Comparison of ENCODE assay signal across 8 mouse cellular contexts in genomic region chr14:25523230-25524110, GRCm38 (mm10).
DNase-seq lines count a peak whose midpoint lies in the region; ATAC-seq and TF ChIP-seq lines count a peak whose summit lies in the region.

No protein-coding gene starts in this region.

- H3K4me2 ChIP-seq in intestine, embryonic 15.5 days (replicated peaks), result no peak overlapping the region
- H3K4me2 ChIP-seq in liver, embryonic 14.5 days (ENCODE audit: low read depth), result peak overlapping the region; percentile 36

- no peaks in the 10 kb centered on the region for H3K9me3 ChIP-seq in intestine, embryonic 15.5 days
- no peaks in the 10 kb centered on the region for H3K9me3 ChIP-seq in liver, embryonic 14.5 days (ENCODE audit: control insufficient read depth, low read length)

- no peaks in the 10 kb centered on the region for H3K36me3 ChIP-seq in intestine, embryonic 15.5 days
- H3K36me3 ChIP-seq in liver, embryonic 14.5 days (replicated peaks; ENCODE audit: control insufficient read depth, insufficient read depth, low read depth), result no peaks in the 10 kb centered on the region

- no peaks in the 10 kb centered on the region for H3K27me3 ChIP-seq in intestine, embryonic 15.5 days (replicated peaks)
- no peaks in the 10 kb centered on the region for H3K27me3 ChIP-seq in liver, embryonic 14.5 days (ENCODE audit: control insufficient read depth, insufficient read depth, low read length)

- WGBS in intestine, embryonic 15.5 days, result 36% methylated on average over 11 of the region's 11 CpGs
- WGBS in liver, embryonic 14.5 days (ENCODE audit: insufficient replicate concordance), result 31% methylated on average over 11 of the region's 11 CpGs

- TF ChIP-seq CTCF in liver, embryonic 14.5 days (IDR thresholded peaks at IDR 0.05; ENCODE audit: low read depth), result no peak; the same call in 1 of the 2 replicates

- H3K4me3 ChIP-seq in intestine, embryonic 15.5 days (replicated peaks), result no peak overlapping the region
- H3K4me3 ChIP-seq in liver, embryonic 14.5 days (ENCODE audit: insufficient read depth in 1 of 2, low read depth in 2 of 2, low read length in 2 of 2), result no peak overlapping the region

- 0 out of 2 replicates have a peak, but pooled peaks have one; percentile 5 for ATAC-seq in erythroblast, adult 5-6 weeks (replicated peaks; ENCODE audit: low FRiP score, poor library complexity, severe bottlenecking)
- ATAC-seq in intestine, embryonic 15.5 days, result no peak
- no peak for ATAC-seq in liver, embryonic 14.5 days (ENCODE audit: insufficient read depth)

- DNase-seq in cerebellum, postnatal 10 days, result peak; percentile 60 to 68
- no peak for DNase-seq in cerebellum, adult 18-20 months
- DNase-seq in liver, embryonic 14.5 days (ENCODE audit: low read depth in 3 of 3, low spot score in 3 of 3), result no peak
- no peak for DNase-seq in right cerebral cortex, postnatal 36 days (ENCODE audit: low spot score in 2 of 2)
- no peak for DNase-seq in cerebellum, adult 11 months
- no peak for DNase-seq in cerebellum, adult 9-11 months

- TF ChIP-seq EP300 in liver, embryonic 14.5 days (IDR thresholded peaks at IDR 0.05; ENCODE audit: low read depth), result no peak

- H3K9ac ChIP-seq in intestine, embryonic 15.5 days, result no peak overlapping the region
- peak overlapping the region; percentile 59 for H3K9ac ChIP-seq in liver, embryonic 14.5 days (replicated peaks)

- peaks cover 67% of the 10 kb centered on the region for H3K4me1 ChIP-seq in intestine, embryonic 15.5 days (replicated peaks)
- H3K4me1 ChIP-seq in liver, embryonic 14.5 days (replicated peaks; ENCODE audit: control insufficient read depth in 2 of 2, insufficient read depth in 2 of 2, low read length in 1 of 2), result peaks cover 69 to 80% of the 10 kb centered on the region in 2 experiments

- peak overlapping the region; percentile 14; the same call in 1 of the 2 replicates for H3K27ac ChIP-seq in intestine, embryonic 15.5 days
- H3K27ac ChIP-seq in liver, embryonic 14.5 days, result peak overlapping the region; percentile 85

Comparison
In these comparisons a context has a peak if more than half of its experiments do, and no peak if none do; other contexts are left out.
1. DNase-seq: peak in cerebellum, postnatal 10 days (2 of 2); none in cerebellum, adult 18-20 months (0 of 2), liver, embryonic 14.5 days (0 of 3), right cerebral cortex, postnatal 36 days (0 of 2), cerebellum, adult 11 months (single experiment) and cerebellum, adult 9-11 months (single experiment).